Mouse (Mus musculus): Measurements from ENCODE around the gene Mettl22.

- TF ChIP-seq USF2 (IDR thresholded peaks at IDR 0.05; ENCODE audit: borderline replicate concordance in 1 of 2, insufficient read depth in 1 of 2, low read depth in 1 of 2, low read length in 2 of 2) (no peak), CTCF (IDR thresholded peaks at IDR 0.05 in 2 of 3, conservative IDR thresholded peaks at IDR 0.05 in 1 of 3; ENCODE audit: control insufficient read depth in 1 of 3, insufficient read depth in 1 of 3, low read depth in 2 of 3, low read length in 3 of 3, poor library complexity in 1 of 3, severe bottlenecking in 1 of 3) (peak in 1 of 3 experiments; percentile 5; a peak in 1 of 6 replicates), HCFC1 (IDR thresholded peaks at IDR 0.05; ENCODE audit: low read depth, low read length) (no peak), POLR2A (IDR thresholded peaks at IDR 0.05; ENCODE audit: control insufficient read depth in 1 of 2, insufficient read depth in 1 of 2, low read depth in 1 of 2, low read length in 2 of 2, poor library complexity in 1 of 2) (no peak)
These were observed 33.7 kb downstream of the Mettl22 start for GRCm38 (mm10) chr16:8504271-8504670.

Measured in MEL (cell line).